Mouse (Mus musculus) liver, embryonic 11.5 days (tissue): Measurements from ENCODE around the gene Ndufb5. TPM values are rescaled to one million over a fixed set of nuclear protein-coding genes. Genes with fewer than 3 reads are reported as not detected.
"Not testable (repeated sequence)": the region's sequence is repeated elsewhere in the genome, so short reads cannot be mapped to it uniquely, and the experiment has no call there.

ENCODE experiments used
- ATAC-seq: fragments of 200-750 bp; cut with Nextera tagmentation; replicated peaks from 2 replicates; pipeline ENCODE4 v1.8.0; 2017; ENCODE audit warnings: moderate number of reproducible peaks, mild to moderate bottlenecking, moderate TSS enrichment, moderate library complexity; ENCODE audit not compliant: low FRiP score
- DNase-seq: peaks from one replicate; pipeline ENCODE4 v3.0.0-alpha.2; 2017; ENCODE audit warnings: low spot score
- H3K27ac ChIP-seq: fragments of 300-500 bp; sonication (generic); 2 replicates; pipeline ENCODE4 v1.5.1; 2014; ENCODE audit warnings: mild to moderate bottlenecking, low read depth, low read length, control low read depth
- H3K27me3 ChIP-seq: fragments of 300-500 bp; sonication (generic); replicated peaks from 2 replicates; pipeline ENCODE4 v1.6.1; 2014; ENCODE audit warnings: low read length, mixed read lengths; ENCODE audit not compliant: control insufficient read depth, insufficient read depth
- H3K36me3 ChIP-seq: fragments of 300-500 bp; sonication (generic); 2 replicates; pipeline ENCODE4 v1.6.1; 2014; ENCODE audit warnings: mild to moderate bottlenecking, low read length, moderate library complexity, mixed read lengths; ENCODE audit not compliant: control insufficient read depth, insufficient read depth
- H3K4me1 ChIP-seq: fragments of 300-500 bp; sonication (generic); replicated peaks from 2 replicates; pipeline ENCODE4 v1.6.1; 2014; ENCODE audit warnings: low read length, mixed read lengths; ENCODE audit not compliant: control insufficient read depth, insufficient read depth
- H3K4me2 ChIP-seq: fragments of 300-500 bp; sonication (generic); 2 replicates; pipeline ENCODE4 v1.6.1; 2014; ENCODE audit warnings: mild to moderate bottlenecking, control low read depth, moderate library complexity
- H3K4me3 ChIP-seq: fragments of 300-500 bp; sonication (generic); 2 replicates; pipeline ENCODE4 v1.5.1; 2014; ENCODE audit warnings: low read depth, low read length, control low read depth
- H3K9ac ChIP-seq: fragments of 300-500 bp; sonication (generic); 2 replicates; pipeline ENCODE4 v1.6.1; 2014; ENCODE audit warnings: low read depth, low read length, control low read depth
- H3K9me3 ChIP-seq: fragments of 300-500 bp; sonication (generic); 2 replicates; pipeline ENCODE4 v1.6.1; 2016; ENCODE audit warnings: low read length, inconsistent platforms, mixed read lengths; ENCODE audit not compliant: control insufficient read depth
- WGBS: fragments of 180-500 bp; shearing (Covaris S2); extraction: QIAGEN DNeasy Blood & Tissue Kit; methylation state at CpG from one replicate; pipeline ENCODE4 v1.1.7; 2014; 5-methylcytosine and 5-hydroxymethylcytosine counted together
- polyA plus RNA-seq: library from polyadenylated mRNA; unstranded; fragments of >200 nt; fragmentation: Nextera tagmentation; extraction: Ambion mirVana; gene quantifications from 2 replicates; pipeline ENCODE4 v1.2.1, GENCODE M21; 2014

Gene Ndufb5
- polyA plus RNA-seq, 1 experiment from 2014 or later: 280 TPM

DNA sequence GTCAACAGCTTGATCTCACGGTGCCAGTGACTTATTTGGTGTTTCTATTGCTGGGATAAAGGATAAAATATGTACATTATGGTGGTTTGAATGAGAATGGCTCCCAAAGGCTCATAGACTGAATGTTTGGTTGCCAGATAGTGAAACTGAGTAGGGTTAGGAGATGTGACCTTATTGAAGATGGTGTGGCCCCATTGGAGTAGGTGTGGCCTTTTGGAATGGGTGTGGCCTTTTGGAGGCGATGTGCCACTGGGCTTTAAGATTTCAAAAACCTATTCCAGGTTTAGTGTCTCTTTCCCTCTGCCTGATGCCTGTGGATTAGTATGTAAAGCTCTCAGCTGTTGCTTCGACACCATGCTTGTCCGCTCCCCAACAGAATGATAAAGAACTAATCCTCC, 41.2 kb upstream of the Ndufb5 start:
- ATAC-seq (no peak; the same call in 1 of the 2 replicates), DNase-seq (no peak)
- Histone ChIP-seq H3K27ac (no peak overlapping the region), H3K9me3 (no peaks in the 10 kb centered on the region), H3K9ac (no peak overlapping the region), H3K27me3 (no peaks in the 10 kb centered on the region), H3K36me3 (no peaks in the 10 kb centered on the region), H3K4me1 (peaks cover 10% of the 10 kb centered on the region), H3K4me2 (no peak overlapping the region), H3K4me3 (no peak overlapping the region)
- WGBS: 82% methylated on average over 4 of the region's 4 CpGs

DNA sequence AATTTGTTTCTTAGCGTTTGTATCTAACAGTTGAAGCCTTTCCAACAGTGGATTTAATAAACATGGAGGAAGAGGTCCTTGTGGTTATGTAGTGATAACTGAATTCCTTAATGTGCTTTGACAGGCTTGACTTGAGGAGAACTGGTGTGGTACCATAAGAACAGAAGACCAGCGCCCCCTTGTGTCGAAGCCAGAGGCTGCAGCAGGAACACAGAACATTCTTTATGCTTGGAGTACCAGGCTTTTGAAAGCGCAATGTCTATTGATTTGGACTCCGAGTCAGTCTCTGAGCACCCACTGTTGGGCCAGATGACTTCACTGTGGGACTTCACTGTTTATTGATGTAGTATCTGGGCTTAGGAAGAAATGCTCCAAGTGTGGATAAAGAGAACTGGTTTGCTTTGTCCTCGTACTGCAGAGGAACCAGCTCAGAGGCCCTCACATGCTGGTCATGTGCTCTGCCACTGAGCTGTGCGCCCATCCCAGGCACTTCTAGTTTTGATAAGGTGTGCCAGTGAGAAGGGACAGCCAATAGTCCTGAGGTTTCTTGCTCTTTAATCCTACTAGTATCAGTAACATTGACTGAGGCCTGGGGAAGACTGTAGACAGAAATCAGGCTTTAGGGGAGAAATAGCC, 38.4 kb upstream of the Ndufb5 start:
- Histone ChIP-seq H3K9ac (no peak overlapping the region), H3K4me3 (no peak overlapping the region), H3K27me3 (no peaks in the 10 kb centered on the region), H3K4me2 (no peak overlapping the region), H3K4me1 (peaks cover 3% of the 10 kb centered on the region; the same call in 1 of the 2 replicates), H3K36me3 (no peaks in the 10 kb centered on the region), H3K9me3 (no peaks in the 10 kb centered on the region), H3K27ac (no peak overlapping the region)
- WGBS: 36% methylated on average over 7 of the region's 7 CpGs
- ATAC-seq (peak; percentile 72), DNase-seq (peak; percentile 79)

DNA sequence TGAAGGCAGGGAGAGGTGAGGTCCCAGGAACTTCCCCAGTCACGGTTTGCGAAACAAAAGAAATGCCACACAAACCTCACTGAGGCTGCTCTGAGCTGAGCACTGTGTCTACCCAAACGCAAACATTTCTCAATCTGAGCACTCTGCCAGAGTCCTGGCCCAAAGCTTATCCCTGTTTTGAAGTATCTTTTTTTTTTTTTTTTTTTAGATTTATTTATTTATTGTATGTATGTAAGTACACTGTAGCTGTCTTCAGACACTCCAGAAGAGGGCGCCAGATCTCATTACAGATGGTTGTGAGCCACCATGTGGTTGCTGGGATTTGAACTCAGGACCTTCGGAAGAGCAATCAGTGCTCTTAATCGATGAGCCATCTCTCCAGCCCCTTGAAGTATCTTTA, 32.8 kb upstream of the Ndufb5 start:
- H3K27ac ChIP-seq, H3K27me3 ChIP-seq, H3K9ac ChIP-seq, H3K4me1 ChIP-seq, DNase-seq, H3K4me2 ChIP-seq, H3K4me3 ChIP-seq, H3K36me3 ChIP-seq, ATAC-seq, H3K9me3 ChIP-seq: not testable (repeated sequence)
- WGBS: 82% methylated on average over 6 of the region's 6 CpGs

DNA sequence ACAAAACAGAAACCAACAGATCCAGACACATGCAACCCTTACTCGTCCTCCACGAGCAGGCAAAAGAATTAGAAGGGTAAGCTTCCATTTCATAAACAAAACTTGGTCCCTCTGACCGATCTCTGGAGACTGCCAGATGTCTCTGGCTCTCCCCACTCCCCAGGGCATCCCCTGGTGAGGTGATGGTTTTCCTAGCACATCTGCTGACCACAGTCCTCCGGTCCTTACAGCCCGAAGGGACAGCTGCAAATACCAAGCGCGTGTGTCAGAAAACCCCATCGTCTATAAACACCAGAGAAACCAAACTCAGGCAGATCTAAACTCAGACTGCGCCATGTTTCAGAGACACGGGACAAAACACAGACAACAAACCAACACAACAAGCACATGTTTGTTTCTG, 32.2 kb upstream of the Ndufb5 start:
- WGBS: 87% methylated on average over 10 of the region's 10 CpGs
- H3K4me2 ChIP-seq, H3K36me3 ChIP-seq, DNase-seq, ATAC-seq, H3K27ac ChIP-seq, H3K27me3 ChIP-seq, H3K9ac ChIP-seq, H3K4me3 ChIP-seq, H3K4me1 ChIP-seq, H3K9me3 ChIP-seq: not testable (repeated sequence)

DNA sequence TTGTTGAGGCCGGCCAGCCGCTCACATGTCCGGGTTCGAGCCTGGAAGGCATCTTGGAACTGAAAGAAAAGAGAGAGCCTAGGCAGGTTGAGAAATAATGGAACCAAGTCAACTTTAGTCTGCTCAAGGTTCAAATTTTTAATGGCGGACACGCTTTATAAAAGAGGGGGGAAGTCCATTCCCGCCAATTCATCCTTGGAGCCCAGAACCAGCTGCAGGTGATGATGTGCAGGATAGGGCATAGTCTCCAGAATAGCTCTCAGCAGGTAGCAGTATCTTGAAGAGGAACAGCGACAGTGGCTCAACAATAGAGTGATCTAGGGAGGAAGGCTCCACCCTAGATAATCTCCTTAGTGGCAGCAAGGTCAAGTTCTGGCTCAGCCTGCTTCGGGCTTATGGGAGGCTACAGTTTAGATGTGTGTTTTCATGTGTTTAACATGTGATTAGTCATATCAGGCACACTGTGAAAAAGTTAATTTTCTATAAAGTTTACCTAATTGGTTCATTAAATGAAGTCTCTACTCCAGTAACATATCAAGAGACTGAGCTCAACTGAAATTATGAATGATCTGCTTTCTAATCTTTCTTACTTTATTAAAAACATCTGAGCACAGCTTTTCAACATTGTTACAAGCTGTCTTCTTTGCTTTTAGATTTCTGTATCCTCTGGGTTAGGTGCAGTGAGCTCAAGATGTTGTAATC, 31.0 kb upstream of the Ndufb5 start, which contains the start of gene Actl6a:
Actl6a (plus strand) TSS at position 652 of the 702 bp plus-strand sequence.
- not testable (repeated sequence) for H3K27me3 ChIP-seq, H3K36me3 ChIP-seq, H3K4me2 ChIP-seq, H3K4me1 ChIP-seq, H3K9ac ChIP-seq, H3K9me3 ChIP-seq, ATAC-seq, DNase-seq, H3K4me3 ChIP-seq, H3K27ac ChIP-seq
- 71% methylated on average over 9 of the region's 9 CpGs for WGBS

DNA sequence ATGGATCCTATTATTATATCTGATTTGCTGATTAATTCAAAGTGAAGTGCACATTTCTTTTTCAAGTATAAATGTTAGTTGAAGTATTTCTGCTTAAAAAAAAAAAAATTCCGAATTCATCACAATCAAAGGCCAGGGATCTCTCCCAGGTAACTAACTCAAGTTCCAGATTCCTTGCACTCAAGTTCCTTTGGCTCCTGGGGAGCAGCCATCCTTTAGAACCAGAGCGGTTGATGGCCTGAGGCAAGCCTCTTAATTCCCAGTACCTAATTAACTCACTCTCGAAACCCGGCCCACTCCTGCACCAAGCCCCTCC, 28.8 kb upstream of the Ndufb5 start:
- H3K9me3 ChIP-seq: no peaks in the 10 kb centered on the region
- peak overlapping the region; percentile 60 for H3K4me2 ChIP-seq
- peak overlapping the region; percentile 72 for H3K4me3 ChIP-seq
- no peak overlapping the region for H3K27ac ChIP-seq
- H3K4me1 ChIP-seq: peaks cover 3% of the 10 kb centered on the region; the same call in 1 of the 2 replicates
- H3K27me3 ChIP-seq: no peaks in the 10 kb centered on the region
- no peak overlapping the region for H3K9ac ChIP-seq
- no peak for DNase-seq
- ATAC-seq: no peak
- WGBS: 4% methylated on average over 4 of the region's 4 CpGs
- H3K36me3 ChIP-seq: peaks cover 15% of the 10 kb centered on the region; the same call in 1 of the 2 replicates

DNA sequence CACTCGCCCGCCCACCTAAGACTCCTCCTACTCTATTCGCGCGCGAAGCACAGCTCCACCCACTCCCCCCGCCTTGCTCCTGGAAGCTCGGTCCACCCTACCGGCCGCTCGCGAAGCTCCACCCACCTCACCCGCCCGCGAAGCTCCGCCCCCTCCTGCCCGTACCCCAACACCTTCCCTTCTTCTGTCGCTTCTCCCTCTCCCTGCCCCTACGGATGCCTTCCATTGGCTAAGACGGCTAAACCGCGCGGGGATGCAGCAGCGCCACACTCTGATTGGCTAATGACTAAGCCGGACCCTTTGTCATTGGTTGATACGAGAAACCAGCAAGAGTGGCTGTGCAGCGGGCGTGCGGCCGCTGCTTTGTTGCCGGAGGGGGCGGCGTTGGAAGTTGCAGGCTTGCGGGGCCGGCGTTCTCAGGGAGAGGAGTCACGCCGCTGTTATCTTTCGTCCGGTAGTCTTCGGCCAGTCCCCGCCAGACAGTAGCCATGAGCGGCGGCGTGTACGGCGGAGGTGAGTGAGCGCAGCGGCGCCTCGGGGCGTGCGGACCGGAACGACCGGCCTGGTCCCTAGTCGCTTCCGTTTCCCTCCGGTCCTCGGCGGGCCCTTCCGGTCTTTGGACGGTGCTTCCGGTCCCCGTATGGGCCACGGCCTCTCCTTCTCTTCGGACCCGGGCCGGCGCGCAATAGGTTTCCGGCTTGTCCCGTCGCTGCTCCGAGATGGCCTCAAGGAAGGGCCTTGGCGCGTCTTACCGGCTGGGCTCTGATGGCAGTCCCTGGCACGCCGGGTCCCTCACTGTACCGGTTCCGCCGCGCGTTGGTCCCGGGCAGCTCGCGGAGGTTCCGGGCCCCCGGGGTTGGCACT, 28.2 kb upstream of the Ndufb5 start:
- peaks cover 3% of the 10 kb centered on the region; the same call in 1 of the 2 replicates for H3K4me1 ChIP-seq
- peak; percentile 99 for ATAC-seq
- peak overlapping the region; percentile 72 for H3K4me3 ChIP-seq
- H3K9me3 ChIP-seq: no peaks in the 10 kb centered on the region
- H3K27me3 ChIP-seq: no peaks in the 10 kb centered on the region
- H3K4me2 ChIP-seq: peak overlapping the region; percentile 67
- peaks cover 18% of the 10 kb centered on the region; the same call in 1 of the 2 replicates for H3K36me3 ChIP-seq
- peak overlapping the region; percentile 87 for H3K9ac ChIP-seq
- peak overlapping the region; percentile 78 for H3K27ac ChIP-seq
- WGBS: under 1% methylated on average over 90 of the region's 90 CpGs
- DNase-seq: peak; percentile 100

DNA sequence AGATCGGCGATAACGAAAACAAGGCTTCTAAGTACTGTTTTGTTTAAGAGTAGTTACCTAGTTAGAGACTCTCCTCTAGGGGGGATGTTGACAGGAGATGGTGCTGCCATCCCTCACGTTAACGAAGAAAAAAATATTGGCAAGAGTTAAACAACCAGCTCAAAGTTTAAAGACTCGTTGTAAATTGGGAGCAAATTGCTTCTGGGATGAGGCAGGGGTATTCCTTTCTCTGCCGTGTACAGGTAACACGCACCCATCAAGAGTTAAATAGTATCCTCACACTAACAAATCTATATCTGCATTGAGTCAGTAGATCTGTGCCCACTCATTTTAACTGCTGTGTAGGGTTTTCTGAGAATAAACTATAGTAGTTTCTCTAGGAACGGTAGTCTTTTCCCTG, 27.4 kb upstream of the Ndufb5 start:
- Histone ChIP-seq H3K9me3 (no peaks in the 10 kb centered on the region), H3K4me2 (peak overlapping the region; percentile 67), H3K27me3 (no peaks in the 10 kb centered on the region), H3K4me3 (peak overlapping the region; percentile 72), H3K36me3 (peaks cover 26% of the 10 kb centered on the region; the same call in 1 of the 2 replicates), H3K27ac (peak overlapping the region; percentile 78; the same call in 1 of the 2 replicates), H3K9ac (peak overlapping the region; percentile 87), H3K4me1 (peaks cover 3% of the 10 kb centered on the region; the same call in 1 of the 2 replicates)
- ATAC-seq (no peak), DNase-seq (no peak)
- WGBS: 8% methylated on average over 9 of the region's 9 CpGs
